Mouse (Mus musculus): Measurements from ENCODE around the gene Npff. TPM values are rescaled to one million over a fixed set of nuclear protein-coding genes. Genes with fewer than 3 reads are reported as not detected.

Npff gene
- 1 to 10 TPM; 4.6 to 5.3 TPM for polyA plus RNA-seq (2017; shearing (Covaris generic))

DNA sequence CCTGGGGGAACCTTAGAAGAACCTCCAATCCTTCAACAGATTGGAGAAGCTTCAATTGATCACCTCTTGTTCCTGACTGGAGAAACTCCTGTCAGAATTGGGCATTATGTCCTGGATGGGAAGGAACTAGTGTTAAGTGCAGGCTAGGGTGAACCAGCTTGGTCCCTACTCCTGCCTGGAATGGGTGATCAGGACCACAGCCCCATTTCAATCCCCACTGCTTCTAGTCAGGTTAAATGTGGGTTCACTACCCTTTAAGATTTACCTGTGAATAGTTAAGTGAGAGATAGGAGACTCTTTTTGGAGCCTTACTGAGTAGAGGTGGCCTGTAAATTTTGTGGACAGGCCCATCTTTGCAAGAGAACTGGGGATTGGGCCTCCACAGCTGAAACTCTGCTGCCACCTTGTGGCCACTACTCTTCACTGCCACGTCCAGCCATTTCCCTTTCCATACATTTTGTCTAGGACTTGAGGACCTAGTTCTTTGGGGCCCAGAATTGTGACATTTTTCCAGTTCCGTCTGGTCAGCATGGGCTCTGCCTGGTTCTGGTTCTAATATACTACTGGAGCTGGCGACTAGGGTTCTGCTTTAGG lies at the start of gene Npff:
Gene Npff, minus strand, starts transcription at position 51 of the 594 bp plus-strand sequence.

DNA sequence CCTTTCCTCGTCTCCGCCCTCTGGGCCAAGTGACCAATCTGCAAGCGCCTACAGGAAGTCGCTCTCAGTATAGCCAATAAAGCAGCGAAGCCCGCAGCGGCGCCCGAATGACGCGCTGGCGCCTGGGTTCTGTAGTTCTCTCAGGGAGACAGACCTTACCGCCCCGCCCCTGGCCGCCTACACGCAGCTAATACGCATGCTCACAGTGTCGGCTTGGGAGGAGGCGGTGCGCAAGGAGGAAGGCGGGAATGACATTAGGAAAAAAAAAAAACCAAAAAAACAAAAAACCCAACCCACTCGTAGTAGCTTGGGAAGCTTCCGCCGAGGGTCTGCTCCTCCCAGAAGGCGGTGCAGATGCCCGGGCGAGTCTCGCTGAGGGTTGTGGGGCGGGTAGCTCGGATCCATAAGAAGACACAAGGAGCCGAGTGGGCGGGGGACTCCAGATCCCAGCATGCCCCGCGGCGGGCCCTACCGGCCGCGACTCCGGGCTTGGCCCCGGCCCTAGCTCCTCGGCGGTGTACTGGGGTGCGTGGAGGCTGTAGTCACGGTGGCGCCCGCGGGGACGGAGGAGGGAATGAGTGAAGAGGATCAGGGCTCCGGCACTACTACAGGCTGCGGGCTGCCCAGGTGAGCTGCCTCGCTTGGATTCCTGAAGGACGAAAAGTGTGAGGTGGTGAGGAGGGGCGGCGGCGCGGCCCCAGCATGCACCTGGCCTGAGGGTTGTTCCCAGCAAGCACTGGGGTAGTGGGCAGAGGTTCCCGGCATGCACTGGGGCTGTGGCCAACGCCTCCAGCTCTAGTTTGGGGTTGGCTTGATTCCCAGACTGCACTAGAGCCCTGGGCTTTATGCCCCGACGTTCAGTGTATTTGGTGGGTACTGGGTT lies 6.5 kb downstream of the Npff start, which contains the start of gene Tarbp2:
Gene Tarbp2, plus strand, starts transcription at position 217 of the 883 bp plus-strand sequence.

DNA sequence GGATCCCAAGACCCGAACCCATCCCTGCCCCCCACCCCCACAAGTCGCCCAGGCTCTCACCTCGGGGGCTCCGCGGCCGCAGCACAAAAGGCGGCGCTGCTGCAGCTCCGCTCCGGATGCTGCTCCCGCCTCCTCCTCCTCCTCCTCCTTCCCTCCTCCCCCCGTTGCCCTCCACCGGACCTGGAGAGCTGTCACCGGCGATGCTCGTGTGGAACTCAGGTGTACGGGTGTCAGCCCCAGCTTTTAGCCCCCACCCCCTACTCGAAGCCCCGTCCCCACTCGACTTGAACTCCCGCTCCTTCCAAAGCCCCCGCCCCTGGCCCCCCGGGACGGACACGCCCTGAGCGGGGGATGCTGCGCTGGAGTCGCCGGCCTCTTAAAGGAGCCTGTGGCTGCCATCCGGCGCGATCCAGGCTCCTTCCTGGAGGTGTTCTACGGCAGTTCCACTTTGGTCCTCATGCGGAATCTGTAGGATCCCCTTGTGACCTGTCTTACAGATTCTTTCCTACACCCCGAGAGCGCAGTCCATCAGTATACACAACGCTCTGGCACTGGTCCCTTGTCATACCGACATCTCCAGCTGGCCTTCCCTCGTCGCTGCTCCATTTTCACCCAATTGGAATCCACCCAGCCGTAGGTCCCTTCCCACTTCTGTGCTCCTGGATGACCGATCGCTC lies 7.9 kb downstream of the Npff start, which contains the start of gene Map3k12:
Gene Map3k12, minus strand, starts transcription at position 337 of the 677 bp plus-strand sequence.

DNA sequence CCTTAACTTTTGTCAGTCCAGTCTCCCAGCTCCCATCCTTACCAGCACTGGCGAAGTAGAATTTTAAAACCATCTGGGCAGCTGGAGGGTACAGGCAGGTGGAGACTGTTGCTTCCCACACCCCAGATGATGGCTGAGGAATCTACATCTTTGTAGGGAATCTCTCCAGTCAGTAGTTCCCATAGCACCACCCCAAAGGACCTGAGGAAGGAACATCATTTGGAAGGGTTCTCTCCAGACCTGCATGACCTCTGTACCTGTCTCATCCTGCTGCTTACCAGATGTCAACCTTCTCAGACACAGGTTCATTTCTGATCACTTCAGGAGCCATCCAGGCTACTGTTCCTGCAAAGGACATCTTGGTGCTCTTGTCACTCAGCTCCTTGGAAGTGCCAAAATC lies 21.3 kb downstream of the Npff start, which contains the start of gene Gm10337:
Gene Gm10337, plus strand, starts transcription at position 276 of the 400 bp plus-strand sequence.

Other genes starting within 250 kb of the Npff start
- gene Mfsd5, start 245.5 kb downstream of the Npff start, polyA plus RNA-seq (2017; shearing (Covaris generic)), result 100 to 1,000 TPM; 108 to 122 TPM
- 1 to 10 TPM; 2.4 to 3.3 TPM for gene Espl1, start 228.7 kb downstream of the Npff start, polyA plus RNA-seq (2017; shearing (Covaris generic))
- gene Pfdn5, start 198.8 kb downstream of the Npff start, polyA plus RNA-seq (2017; shearing (Covaris generic)), result 100 to 1,000 TPM; 468 to 570 TPM
- 10 to 100 TPM; 87.6 to 90.3 TPM for gene Myg1, start 193.2 kb downstream of the Npff start, polyA plus RNA-seq (2017; shearing (Covaris generic))
- gene Aaas, start 174.2 kb downstream of the Npff start, polyA plus RNA-seq (2017; shearing (Covaris generic)), result 10 to 100 TPM; 46.4 to 47.9 TPM
- not detected for gene Sp7, start 157.8 kb downstream of the Npff start, polyA plus RNA-seq (2017; shearing (Covaris generic))
- 10 to 100 TPM; 10.7 to 15.1 TPM for gene Sp1, start 118.8 kb downstream of the Npff start, polyA plus RNA-seq (2017; shearing (Covaris generic))
- gene Amhr2, start 79.6 kb downstream of the Npff start, polyA plus RNA-seq (2017; shearing (Covaris generic)), result under 1 TPM in 1 of 2 experiments, not detected in 1; 0.49 TPM
- 100 to 1,000 TPM; 479 to 749 TPM for gene Prr13, start 65.9 kb downstream of the Npff start, polyA plus RNA-seq (2017; shearing (Covaris generic))
- 100 to 1,000 TPM in 1 of 2 experiments, 10 to 100 TPM in 1; 95.8 to 151 TPM for gene Pcbp2, start 54.4 kb downstream of the Npff start, polyA plus RNA-seq (2017; shearing (Covaris generic))
- gene Gm10337, start 21.2 kb downstream of the Npff start, polyA plus RNA-seq (2017; shearing (Covaris generic)), result 1 to 10 TPM in 1 of 2 experiments, not detected in 1; 1.5 TPM
- gene Map3k12, start 7.9 kb downstream of the Npff start, polyA plus RNA-seq (2017; shearing (Covaris generic)), result 1 to 10 TPM; 6.4 to 7.5 TPM
- gene Tarbp2, start 6.8 kb downstream of the Npff start, polyA plus RNA-seq (2017; shearing (Covaris generic)), result 10 to 100 TPM; 44.3 to 51.1 TPM
- 1 to 10 TPM in 1 of 2 experiments, not detected in 1; 1.2 TPM for gene Gm28047, start 100.1 kb upstream of the Npff start, polyA plus RNA-seq (2017; shearing (Covaris generic))
- gene Atf7, start 100.5 kb upstream of the Npff start, polyA plus RNA-seq (2017; shearing (Covaris generic)), result 10 to 100 TPM; 31.6 to 35.5 TPM
- 10 to 100 TPM; 17.5 to 20.4 TPM for gene Atp5g2, start 147.4 kb upstream of the Npff start, polyA plus RNA-seq (2017; shearing (Covaris generic))
- gene Calcoco1, start 197.2 kb upstream of the Npff start, polyA plus RNA-seq (2017; shearing (Covaris generic)), result 10 to 100 TPM; 37.4 to 41.1 TPM

All from activated CD4-positive, CD25-positive, alpha-beta regulatory T cell (primary cell).